Mouse (Mus musculus): ENCODE measurements around the gene Igsf21. TPM values are rescaled to one million over a fixed set of nuclear protein-coding genes. Genes with fewer than 3 reads are reported as not detected.
A peak's percentile ranks its signal among the peaks of the same experiment; 100 is the strongest.

Igsf21 gene
- polyA plus RNA-seq, 1 experiment from 2014 or later: 8.1 TPM

- Histone ChIP-seq H3K4me1 (replicated peaks; ENCODE audit: control insufficient read depth, insufficient read depth, low read length) (0 out of 2 replicates have a peak, but pooled peaks cover 2% of the 10 kb centered on the region), H3K9ac (ENCODE audit: low read depth, low read length) (no peak overlapping the region), H3K4me2 (replicated peaks; ENCODE audit: low read depth, low read length) (no peak overlapping the region), H3K9me3 (ENCODE audit: control insufficient read depth, low read length) (no peaks in the 10 kb centered on the region), H3K36me3 (ENCODE audit: control insufficient read depth, insufficient read depth, low read length) (no peaks in the 10 kb centered on the region), H3K27me3 (ENCODE audit: control insufficient read depth, insufficient read depth, low read length) (no peaks in the 10 kb centered on the region), H3K4me3 (ENCODE audit: low read depth, low read length) (no peak overlapping the region), H3K27ac (ENCODE audit: low read depth, low read length) (no peak overlapping the region)
- DNase-seq (ENCODE audit: low spot score) (no peak), ATAC-seq (ENCODE audit: low FRiP score) (no peak)
- WGBS: 90% methylated on average over 18 of the region's 18 CpGs
Observed at GRCm38 (mm10) chr4:140192276-140193002, 54.1 kb downstream of the Igsf21 start.

GRCm38 (mm10) chr4:140189601-140190000 is 57.0 kb downstream of the Igsf21 start:
- no peak overlapping the region for H3K9ac ChIP-seq (ENCODE audit: low read depth, low read length)
- H3K9me3 ChIP-seq (ENCODE audit: control insufficient read depth, low read length): no peaks in the 10 kb centered on the region
- H3K27ac ChIP-seq (ENCODE audit: low read depth, low read length): no peak overlapping the region
- no peak overlapping the region for H3K4me2 ChIP-seq (replicated peaks; ENCODE audit: low read depth, low read length)
- WGBS: 86% methylated on average over 9 of the region's 9 CpGs
- H3K4me3 ChIP-seq (ENCODE audit: low read depth, low read length): no peak overlapping the region
- no peaks in the 10 kb centered on the region for H3K36me3 ChIP-seq (ENCODE audit: control insufficient read depth, insufficient read depth, low read length)
- no peak for ATAC-seq (ENCODE audit: low FRiP score)
- no peak for DNase-seq (ENCODE audit: low spot score)
- no peaks in the 10 kb centered on the region for H3K27me3 ChIP-seq (ENCODE audit: control insufficient read depth, insufficient read depth, low read length)
- 0 out of 2 replicates have a peak, but pooled peaks cover 2% of the 10 kb centered on the region for H3K4me1 ChIP-seq (replicated peaks; ENCODE audit: control insufficient read depth, insufficient read depth, low read length)

- no peak overlapping the region; the same call in 1 of the 2 replicates for H3K27ac ChIP-seq (ENCODE audit: low read depth, low read length)
- H3K9me3 ChIP-seq (ENCODE audit: control insufficient read depth, low read length): no peaks in the 10 kb centered on the region
- no peak overlapping the region for H3K9ac ChIP-seq (ENCODE audit: low read depth, low read length)
- H3K27me3 ChIP-seq (ENCODE audit: control insufficient read depth, insufficient read depth, low read length): no peaks in the 10 kb centered on the region
- no peak for DNase-seq (ENCODE audit: low spot score)
- no peak overlapping the region for H3K4me3 ChIP-seq (ENCODE audit: low read depth, low read length)
- 84% methylated on average over 7 of the region's 7 CpGs for WGBS
- no peaks in the 10 kb centered on the region for H3K36me3 ChIP-seq (ENCODE audit: control insufficient read depth, insufficient read depth, low read length)
- 0 out of 2 replicates have a peak, but pooled peaks have one; percentile 12 for ATAC-seq (ENCODE audit: low FRiP score)
- H3K4me2 ChIP-seq (replicated peaks; ENCODE audit: low read depth, low read length): no peak overlapping the region
- 0 out of 2 replicates have a peak, but pooled peaks cover 2% of the 10 kb centered on the region for H3K4me1 ChIP-seq (replicated peaks; ENCODE audit: control insufficient read depth, insufficient read depth, low read length)
Observed at GRCm38 (mm10) chr4:140188626-140189025, 58.0 kb downstream of the Igsf21 start.

- ATAC-seq (ENCODE audit: low FRiP score) (peak; percentile 53), DNase-seq (ENCODE audit: low spot score) (peak; percentile 37)
- no peaks in the 10 kb centered on the region for H3K9me3 ChIP-seq (ENCODE audit: control insufficient read depth, low read length)
- WGBS: 54% methylated on average over 8 of the region's 8 CpGs
- no peaks in the 10 kb centered on the region for H3K27me3 ChIP-seq (ENCODE audit: control insufficient read depth, insufficient read depth, low read length)
- no peak overlapping the region for H3K4me2 ChIP-seq (replicated peaks; ENCODE audit: low read depth, low read length)
- H3K36me3 ChIP-seq (ENCODE audit: control insufficient read depth, insufficient read depth, low read length): no peaks in the 10 kb centered on the region
- H3K27ac ChIP-seq (ENCODE audit: low read depth, low read length): peak overlapping the region; percentile 56
- no peak overlapping the region for H3K4me3 ChIP-seq (ENCODE audit: low read depth, low read length)
- 0 out of 2 replicates have a peak, but pooled peaks cover 2% of the 10 kb centered on the region for H3K4me1 ChIP-seq (replicated peaks; ENCODE audit: control insufficient read depth, insufficient read depth, low read length)
- H3K9ac ChIP-seq (ENCODE audit: low read depth, low read length): no peak overlapping the region
Observed at GRCm38 (mm10) chr4:140187404-140188145, 59.0 kb downstream of the Igsf21 start.

GRCm38 (mm10) chr4:140179576-140179975 is 67.0 kb downstream of the Igsf21 start:
- DNase-seq (ENCODE audit: low spot score): no peak
- H3K4me1 ChIP-seq (replicated peaks; ENCODE audit: control insufficient read depth, insufficient read depth, low read length): no peaks in the 10 kb centered on the region
- no peaks in the 10 kb centered on the region for H3K27me3 ChIP-seq (ENCODE audit: control insufficient read depth, insufficient read depth, low read length)
- H3K27ac ChIP-seq (ENCODE audit: low read depth, low read length): no peak overlapping the region
- ATAC-seq (ENCODE audit: low FRiP score): no peak
- H3K4me3 ChIP-seq (ENCODE audit: low read depth, low read length): no peak overlapping the region
- no peak overlapping the region for H3K4me2 ChIP-seq (replicated peaks; ENCODE audit: low read depth, low read length)
- no peak overlapping the region for H3K9ac ChIP-seq (ENCODE audit: low read depth, low read length)
- H3K36me3 ChIP-seq (ENCODE audit: control insufficient read depth, insufficient read depth, low read length): no peaks in the 10 kb centered on the region
- no peaks in the 10 kb centered on the region for H3K9me3 ChIP-seq (ENCODE audit: control insufficient read depth, low read length)
- 62% methylated on average over 6 of the region's 6 CpGs for WGBS

GRCm38 (mm10) chr4:140177055-140177454 is 69.5 kb downstream of the Igsf21 start:
- WGBS: 90% methylated on average over 6 of the region's 6 CpGs
- no peak overlapping the region for H3K27ac ChIP-seq (ENCODE audit: low read depth, low read length)
- H3K4me3 ChIP-seq (ENCODE audit: low read depth, low read length): no peak overlapping the region
- ATAC-seq (ENCODE audit: low FRiP score) (no peak), DNase-seq (ENCODE audit: low spot score) (no peak)
- H3K9ac ChIP-seq (ENCODE audit: low read depth, low read length): no peak overlapping the region
- H3K36me3 ChIP-seq (ENCODE audit: control insufficient read depth, insufficient read depth, low read length): no peaks in the 10 kb centered on the region
- no peaks in the 10 kb centered on the region for H3K9me3 ChIP-seq (ENCODE audit: control insufficient read depth, low read length)
- H3K4me2 ChIP-seq (replicated peaks; ENCODE audit: low read depth, low read length): no peak overlapping the region
- H3K4me1 ChIP-seq (replicated peaks; ENCODE audit: control insufficient read depth, insufficient read depth, low read length): no peaks in the 10 kb centered on the region; the same call in 1 of the 2 replicates
- no peaks in the 10 kb centered on the region for H3K27me3 ChIP-seq (ENCODE audit: control insufficient read depth, insufficient read depth, low read length)

GRCm38 (mm10) chr4:140173746-140174399 is 72.7 kb downstream of the Igsf21 start:
- 43% methylated on average over 13 of the region's 13 CpGs for WGBS
- no peak overlapping the region for H3K4me3 ChIP-seq (ENCODE audit: low read depth, low read length)
- H3K4me2 ChIP-seq (replicated peaks; ENCODE audit: low read depth, low read length): no peak overlapping the region
- no peak for DNase-seq (ENCODE audit: low spot score)
- no peaks in the 10 kb centered on the region; the same call in 1 of the 2 replicates for H3K4me1 ChIP-seq (replicated peaks; ENCODE audit: control insufficient read depth, insufficient read depth, low read length)
- no peak overlapping the region for H3K27ac ChIP-seq (ENCODE audit: low read depth, low read length)
- no peak for ATAC-seq (ENCODE audit: low FRiP score)
- H3K27me3 ChIP-seq (ENCODE audit: control insufficient read depth, insufficient read depth, low read length): no peaks in the 10 kb centered on the region
- H3K9ac ChIP-seq (ENCODE audit: low read depth, low read length): no peak overlapping the region
- no peaks in the 10 kb centered on the region for H3K36me3 ChIP-seq (ENCODE audit: control insufficient read depth, insufficient read depth, low read length)
- H3K9me3 ChIP-seq (ENCODE audit: control insufficient read depth, low read length): no peaks in the 10 kb centered on the region

- WGBS: 56% methylated on average over 12 of the region's 12 CpGs
- no peak overlapping the region for H3K27ac ChIP-seq (ENCODE audit: low read depth, low read length)
- no peaks in the 10 kb centered on the region for H3K27me3 ChIP-seq (ENCODE audit: control insufficient read depth, insufficient read depth, low read length)
- no peak overlapping the region for H3K4me2 ChIP-seq (replicated peaks; ENCODE audit: low read depth, low read length)
- H3K4me1 ChIP-seq (replicated peaks; ENCODE audit: control insufficient read depth, insufficient read depth, low read length): no peaks in the 10 kb centered on the region; the same call in 1 of the 2 replicates
- no peak for DNase-seq (ENCODE audit: low spot score)
- no peaks in the 10 kb centered on the region for H3K9me3 ChIP-seq (ENCODE audit: control insufficient read depth, low read length)
- H3K36me3 ChIP-seq (ENCODE audit: control insufficient read depth, insufficient read depth, low read length): no peaks in the 10 kb centered on the region
- H3K4me3 ChIP-seq (ENCODE audit: low read depth, low read length): no peak overlapping the region
- H3K9ac ChIP-seq (ENCODE audit: low read depth, low read length): no peak overlapping the region
- ATAC-seq (ENCODE audit: low FRiP score): no peak
Observed at GRCm38 (mm10) chr4:140173084-140173483, 73.5 kb downstream of the Igsf21 start.
